Mouse (Mus musculus): ENCODE measurements around the gene Erc2. TPM values are rescaled to one million over a fixed set of nuclear protein-coding genes. Genes with fewer than 3 reads are reported as not detected.
A peak's percentile ranks its signal among the peaks of the same experiment; 100 is the strongest.

Gene Erc2
- polyA plus RNA-seq, 1 experiment from 2014 or later, result 12.7 TPM

DNA sequence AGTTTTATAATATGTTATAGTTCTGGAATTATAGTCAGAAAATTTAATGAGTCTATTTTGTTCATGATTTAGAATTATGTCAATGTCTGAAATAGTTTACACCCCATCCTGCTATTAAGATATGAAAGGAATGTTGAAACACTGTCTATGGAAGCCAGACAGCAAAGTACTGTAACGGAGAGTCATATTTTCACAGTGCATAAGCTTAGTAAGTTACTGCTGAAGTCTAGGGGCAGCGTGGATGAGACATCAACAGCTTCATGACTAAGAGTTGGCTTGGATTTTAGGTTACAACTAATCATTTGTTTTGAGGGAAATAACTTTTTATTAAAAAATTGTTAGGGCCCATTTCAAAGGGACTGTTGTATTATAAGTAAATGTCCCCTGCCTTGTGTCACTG lies 412.8 kb downstream of the Erc2 start:
- WGBS, result 86% methylated on average over 2 of the region's 2 CpGs
- H3K36me3 ChIP-seq (ENCODE audit: control insufficient read depth, insufficient read depth, low read length), result no peaks in the 10 kb centered on the region
- H3K4me1 ChIP-seq (replicated peaks; ENCODE audit: control insufficient read depth, insufficient read depth, low read length), result no peaks in the 10 kb centered on the region
- DNase-seq (ENCODE audit: low spot score) (no peak), ATAC-seq (replicated peaks; ENCODE audit: low FRiP score) (no peak)
- no peak overlapping the region for H3K4me3 ChIP-seq (ENCODE audit: low read depth, low read length)
- no peak overlapping the region for H3K27ac ChIP-seq (ENCODE audit: low read depth, low read length)
- H3K27me3 ChIP-seq (ENCODE audit: control insufficient read depth, insufficient read depth, low read length), result no peaks in the 10 kb centered on the region
- no peaks in the 10 kb centered on the region for H3K9me3 ChIP-seq (ENCODE audit: control insufficient read depth, low read length)
- no peak overlapping the region for H3K9ac ChIP-seq (ENCODE audit: low read length)
- H3K4me2 ChIP-seq (ENCODE audit: low read depth, low read length, severe bottlenecking), result no peak overlapping the region

DNA sequence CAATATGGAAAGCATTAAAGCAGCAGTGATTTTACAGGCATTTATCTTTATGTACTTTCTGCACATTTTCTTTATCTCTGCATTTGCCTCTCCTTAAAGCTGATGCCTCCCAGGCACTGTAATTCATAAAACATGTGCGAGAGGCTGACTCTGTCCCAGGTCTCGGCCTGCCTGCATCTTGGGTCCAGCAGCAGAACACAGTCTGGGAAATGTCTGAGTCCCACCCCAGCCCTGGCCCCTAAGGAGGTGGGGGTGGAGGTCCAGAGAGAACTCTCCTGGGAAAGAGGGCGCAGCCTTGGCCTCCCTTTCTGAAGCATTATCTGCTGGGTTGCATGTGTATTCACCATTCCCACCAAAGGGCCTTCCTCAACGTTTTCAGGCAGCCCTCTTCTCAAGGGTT lies 420.9 kb downstream of the Erc2 start:
- 71% methylated on average over 4 of the region's 4 CpGs for WGBS
- Histone ChIP-seq H3K27me3 (ENCODE audit: control insufficient read depth, insufficient read depth, low read length) (no peaks in the 10 kb centered on the region), H3K4me3 (ENCODE audit: low read depth, low read length) (no peak overlapping the region), H3K4me2 (ENCODE audit: low read depth, low read length, severe bottlenecking) (no peak overlapping the region), H3K9me3 (ENCODE audit: control insufficient read depth, low read length) (no peaks in the 10 kb centered on the region), H3K4me1 (replicated peaks; ENCODE audit: control insufficient read depth, insufficient read depth, low read length) (no peaks in the 10 kb centered on the region; the same call in 1 of the 2 replicates), H3K36me3 (ENCODE audit: control insufficient read depth, insufficient read depth, low read length) (no peaks in the 10 kb centered on the region), H3K27ac (ENCODE audit: low read depth, low read length) (no peak overlapping the region), H3K9ac (ENCODE audit: low read length) (no peak overlapping the region)
- no peak for DNase-seq (ENCODE audit: low spot score)
- ATAC-seq (replicated peaks; ENCODE audit: low FRiP score), result no peak

DNA sequence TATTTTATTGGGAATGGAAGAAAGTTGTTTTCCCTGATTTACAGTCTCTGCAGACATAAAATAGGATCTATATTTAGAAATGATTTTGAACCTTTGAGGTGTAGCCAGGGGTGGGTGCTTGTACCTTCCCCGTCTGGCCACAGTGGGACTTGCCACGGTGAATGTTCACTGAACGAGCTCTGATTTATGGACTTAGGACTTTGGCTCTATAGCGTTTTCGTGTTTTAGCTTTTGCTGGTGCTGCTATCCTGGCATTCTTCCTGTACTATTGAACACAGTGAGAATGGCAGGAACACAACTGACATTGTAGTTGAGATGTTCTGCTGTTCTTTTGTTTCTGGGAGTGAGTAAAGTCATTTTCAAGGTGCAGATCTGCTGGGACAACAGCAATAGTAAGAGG lies 429.4 kb downstream of the Erc2 start:
- H3K27ac ChIP-seq (ENCODE audit: low read depth, low read length), result no peak overlapping the region
- no peaks in the 10 kb centered on the region for H3K36me3 ChIP-seq (ENCODE audit: control insufficient read depth, insufficient read depth, low read length)
- H3K27me3 ChIP-seq (ENCODE audit: control insufficient read depth, insufficient read depth, low read length), result no peaks in the 10 kb centered on the region
- DNase-seq (ENCODE audit: low spot score) (no peak), ATAC-seq (replicated peaks; ENCODE audit: low FRiP score) (no peak)
- 90% methylated on average over 5 of the region's 5 CpGs for WGBS
- no peak overlapping the region for H3K9ac ChIP-seq (ENCODE audit: low read length)
- H3K4me1 ChIP-seq (replicated peaks; ENCODE audit: control insufficient read depth, insufficient read depth, low read length), result no peaks in the 10 kb centered on the region
- no peak overlapping the region for H3K4me2 ChIP-seq (ENCODE audit: low read depth, low read length, severe bottlenecking)
- no peak overlapping the region for H3K4me3 ChIP-seq (ENCODE audit: low read depth, low read length)
- no peaks in the 10 kb centered on the region for H3K9me3 ChIP-seq (ENCODE audit: control insufficient read depth, low read length)

DNA sequence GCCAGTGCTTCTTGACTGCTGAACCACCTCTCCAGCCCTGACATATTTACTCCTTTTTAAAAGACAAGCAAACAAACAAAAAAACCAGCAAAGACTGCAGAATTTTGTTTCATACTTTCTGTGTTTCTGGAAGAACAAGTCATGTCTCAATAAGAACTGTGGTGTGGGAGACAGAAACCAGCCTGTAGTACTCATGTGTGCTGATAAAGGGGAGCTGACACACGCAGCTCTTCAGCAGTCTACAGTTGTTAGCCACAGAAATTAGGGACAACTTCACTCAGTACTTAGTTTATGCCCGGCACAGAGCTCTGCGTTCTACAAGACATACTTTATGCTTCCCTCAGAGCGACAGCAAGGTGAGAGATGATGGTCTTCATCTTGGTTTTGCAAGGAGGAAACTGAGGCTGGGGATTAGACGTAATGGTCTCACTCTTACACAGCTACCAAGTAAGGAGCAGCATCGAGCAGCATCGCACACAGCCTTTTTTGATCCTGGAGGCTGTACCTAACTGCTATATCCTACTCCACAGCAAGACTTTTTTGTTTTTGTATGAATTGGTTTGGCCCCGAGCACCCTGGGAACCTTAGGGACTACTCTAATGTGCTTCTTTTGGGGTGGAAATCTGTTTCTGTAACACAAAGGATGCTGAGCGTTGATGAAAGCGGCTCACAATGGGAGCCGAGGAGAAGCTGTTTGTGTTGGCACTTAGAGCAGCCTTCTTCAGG lies 435.1 kb downstream of the Erc2 start:
- peaks cover 9% of the 10 kb centered on the region; the same call in 1 of the 2 replicates for H3K4me1 ChIP-seq (replicated peaks; ENCODE audit: control insufficient read depth, insufficient read depth, low read length)
- H3K9me3 ChIP-seq (ENCODE audit: control insufficient read depth, low read length), result no peaks in the 10 kb centered on the region
- no peak for DNase-seq (ENCODE audit: low spot score)
- H3K36me3 ChIP-seq (ENCODE audit: control insufficient read depth, insufficient read depth, low read length), result no peaks in the 10 kb centered on the region
- no peak overlapping the region; the same call in 1 of the 2 replicates for H3K9ac ChIP-seq (ENCODE audit: low read length)
- H3K27ac ChIP-seq (ENCODE audit: low read depth, low read length), result no peak overlapping the region
- no peak overlapping the region for H3K4me3 ChIP-seq (ENCODE audit: low read depth, low read length)
- ATAC-seq (replicated peaks; ENCODE audit: low FRiP score), result no peak
- WGBS, result 31% methylated on average over 11 of the region's 11 CpGs
- peak overlapping the region; percentile 15; the same call in 1 of the 2 replicates for H3K4me2 ChIP-seq (ENCODE audit: low read depth, low read length, severe bottlenecking)
- H3K27me3 ChIP-seq (ENCODE audit: control insufficient read depth, insufficient read depth, low read length), result no peaks in the 10 kb centered on the region

DNA sequence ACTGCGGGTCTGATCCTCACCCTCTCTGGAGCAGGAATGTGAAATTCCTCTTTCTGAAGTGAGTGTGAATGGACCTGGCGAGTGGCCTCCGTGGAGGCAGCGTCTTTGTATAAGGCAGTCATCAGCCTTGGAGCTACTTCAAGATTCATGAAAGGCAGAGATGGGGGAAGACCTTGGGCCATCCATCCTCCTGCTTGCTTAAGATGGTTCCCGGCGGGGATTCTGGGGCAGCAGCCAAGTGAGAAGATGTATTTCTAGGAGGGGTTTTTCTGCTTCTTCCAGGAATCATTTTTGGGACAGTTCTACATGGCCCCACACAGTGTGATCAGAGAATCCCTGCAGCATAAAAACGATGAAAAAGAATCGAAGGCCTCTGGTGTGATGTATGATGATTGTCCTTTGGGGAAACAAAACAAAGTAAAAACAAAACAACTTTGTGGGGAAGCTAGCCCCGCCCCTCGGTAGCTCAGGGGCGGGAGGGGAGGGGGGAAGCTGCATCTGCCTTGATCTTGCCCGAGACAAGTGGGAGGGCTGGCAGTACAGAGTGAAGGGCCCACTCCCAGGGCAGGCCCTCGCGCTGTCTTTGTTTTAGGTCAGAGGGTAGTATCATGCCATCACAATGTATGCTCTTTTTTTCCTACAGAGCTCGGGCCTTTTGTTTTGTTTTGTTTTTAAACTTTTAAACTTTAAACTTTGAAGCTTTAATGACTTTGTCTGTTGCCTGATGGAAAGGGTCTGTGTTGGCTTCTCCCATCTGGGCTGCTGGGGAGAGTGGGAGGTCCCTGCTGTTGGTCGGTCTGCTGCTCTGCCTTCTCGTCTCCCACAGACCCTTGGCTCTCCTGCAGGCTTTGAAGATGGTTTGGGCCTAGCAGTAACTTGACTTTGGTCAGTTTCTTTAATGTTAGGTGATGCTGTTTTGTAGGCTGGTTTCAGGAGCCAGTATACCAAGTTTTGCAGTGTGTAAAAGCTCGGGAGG lies 435.9 kb downstream of the Erc2 start:
- Histone ChIP-seq H3K4me1 (replicated peaks; ENCODE audit: control insufficient read depth, insufficient read depth, low read length) (peaks cover 9% of the 10 kb centered on the region; the same call in 1 of the 2 replicates), H3K9me3 (ENCODE audit: control insufficient read depth, low read length) (no peaks in the 10 kb centered on the region), H3K4me2 (ENCODE audit: low read depth, low read length, severe bottlenecking) (peak overlapping the region; percentile 15; the same call in 1 of the 2 replicates), H3K27ac (ENCODE audit: low read depth, low read length) (no peak overlapping the region), H3K36me3 (ENCODE audit: control insufficient read depth, insufficient read depth, low read length) (no peaks in the 10 kb centered on the region), H3K9ac (ENCODE audit: low read length) (peak overlapping the region; percentile 23; the same call in 1 of the 2 replicates), H3K4me3 (ENCODE audit: low read depth, low read length) (no peak overlapping the region), H3K27me3 (ENCODE audit: control insufficient read depth, insufficient read depth, low read length) (no peaks in the 10 kb centered on the region)
- peak; percentile 62 for DNase-seq (ENCODE audit: low spot score)
- 12% methylated on average over 18 of the region's 18 CpGs for WGBS
- peak; percentile 87 for ATAC-seq (replicated peaks; ENCODE audit: low FRiP score)

DNA sequence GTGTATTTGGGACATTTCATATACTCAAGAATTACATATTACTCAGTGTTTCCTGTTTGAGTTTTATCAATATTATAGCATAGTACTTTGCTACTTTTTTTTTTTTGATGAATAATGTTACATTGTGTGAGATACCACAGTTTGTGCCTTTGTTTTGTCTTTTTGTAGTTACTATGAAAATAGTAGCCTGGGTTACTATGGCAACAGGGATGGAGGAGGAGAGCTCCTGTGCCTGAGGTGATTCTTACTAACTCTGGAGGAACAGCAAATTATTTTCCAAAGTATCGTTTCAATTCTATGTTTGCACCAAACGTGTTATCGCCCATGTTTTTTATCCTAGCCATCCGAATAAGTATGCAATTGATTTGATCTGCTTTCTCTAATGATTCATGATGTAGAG lies 438.7 kb downstream of the Erc2 start:
- H3K36me3 ChIP-seq (ENCODE audit: control insufficient read depth, insufficient read depth, low read length), result no peaks in the 10 kb centered on the region
- H3K4me3 ChIP-seq (ENCODE audit: low read depth, low read length), result no peak overlapping the region
- WGBS, result 79% methylated on average over 4 of the region's 4 CpGs
- no peak overlapping the region for H3K27ac ChIP-seq (ENCODE audit: low read depth, low read length)
- H3K9me3 ChIP-seq (ENCODE audit: control insufficient read depth, low read length), result no peaks in the 10 kb centered on the region
- no peaks in the 10 kb centered on the region for H3K27me3 ChIP-seq (ENCODE audit: control insufficient read depth, insufficient read depth, low read length)
- DNase-seq (ENCODE audit: low spot score) (no peak), ATAC-seq (replicated peaks; ENCODE audit: low FRiP score) (no peak)
- no peak overlapping the region for H3K9ac ChIP-seq (ENCODE audit: low read length)
- peaks cover 9% of the 10 kb centered on the region; the same call in 1 of the 2 replicates for H3K4me1 ChIP-seq (replicated peaks; ENCODE audit: control insufficient read depth, insufficient read depth, low read length)
- no peak overlapping the region for H3K4me2 ChIP-seq (ENCODE audit: low read depth, low read length, severe bottlenecking)

DNA sequence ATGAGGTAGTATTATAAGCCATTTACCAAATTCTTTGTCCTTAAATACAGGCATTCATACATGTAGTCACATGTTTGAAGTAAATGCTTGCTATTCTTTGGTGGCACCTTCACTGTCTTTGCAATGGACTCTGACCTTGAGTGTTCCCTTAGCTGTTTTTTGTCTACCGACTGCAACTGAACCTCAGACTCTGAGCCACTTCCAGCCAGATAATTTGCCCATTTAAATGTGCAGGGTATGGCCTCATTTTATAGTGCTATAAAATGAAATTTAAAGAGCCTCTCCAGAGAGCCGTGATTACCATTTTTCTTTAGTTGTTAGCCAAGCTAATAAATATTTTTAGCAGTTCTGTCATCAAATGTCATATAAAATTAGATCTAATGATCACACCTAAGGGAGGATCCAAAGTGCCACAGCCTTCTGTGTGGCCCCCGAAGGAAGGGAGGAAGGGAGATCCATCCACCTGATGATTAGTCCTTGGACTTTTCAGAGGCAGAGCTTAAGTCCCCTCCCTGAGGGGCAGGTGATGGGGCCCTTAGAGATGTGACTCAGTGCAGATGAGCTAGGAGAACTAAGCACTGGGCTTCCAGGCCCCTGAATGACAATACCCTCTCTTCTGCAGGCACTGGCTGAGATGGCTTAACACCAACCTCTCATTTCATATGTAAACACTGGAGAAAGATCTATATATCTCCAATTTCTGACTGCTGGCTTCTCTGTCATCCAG lies 439.6 kb downstream of the Erc2 start:
- 81% methylated on average over 3 of the region's 3 CpGs for WGBS
- no peak for ATAC-seq (replicated peaks; ENCODE audit: low FRiP score)
- H3K36me3 ChIP-seq (ENCODE audit: control insufficient read depth, insufficient read depth, low read length), result no peaks in the 10 kb centered on the region
- no peaks in the 10 kb centered on the region for H3K9me3 ChIP-seq (ENCODE audit: control insufficient read depth, low read length)
- no peak for DNase-seq (ENCODE audit: low spot score)
- H3K27ac ChIP-seq (ENCODE audit: low read depth, low read length), result no peak overlapping the region
- peaks cover 9% of the 10 kb centered on the region; the same call in 1 of the 2 replicates for H3K4me1 ChIP-seq (replicated peaks; ENCODE audit: control insufficient read depth, insufficient read depth, low read length)
- no peak overlapping the region for H3K4me3 ChIP-seq (ENCODE audit: low read depth, low read length)
- H3K9ac ChIP-seq (ENCODE audit: low read length), result no peak overlapping the region
- H3K27me3 ChIP-seq (ENCODE audit: control insufficient read depth, insufficient read depth, low read length), result no peaks in the 10 kb centered on the region
- no peak overlapping the region for H3K4me2 ChIP-seq (ENCODE audit: low read depth, low read length, severe bottlenecking)

DNA sequence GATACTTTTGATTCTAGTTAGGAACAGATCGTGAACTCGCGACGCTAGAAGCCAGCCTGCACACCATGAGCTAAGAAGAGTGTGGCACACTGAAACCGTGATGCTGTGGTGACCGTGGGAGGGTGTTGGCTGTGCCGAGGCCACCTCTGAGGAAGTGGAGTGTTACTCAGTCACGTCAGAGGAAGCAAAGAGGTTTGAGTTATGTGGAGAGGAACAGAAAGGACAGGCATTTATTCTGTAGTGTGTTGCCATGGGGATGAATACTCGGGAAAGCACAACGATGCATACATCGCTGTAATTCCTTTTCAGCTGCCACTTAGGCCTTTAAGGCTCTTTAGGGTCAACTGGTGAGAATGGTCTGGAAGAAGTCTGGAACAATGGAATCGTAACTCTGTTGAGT lies 445.8 kb downstream of the Erc2 start:
- Histone ChIP-seq H3K4me1 (replicated peaks; ENCODE audit: control insufficient read depth, insufficient read depth, low read length) (peaks cover 5% of the 10 kb centered on the region; the same call in 1 of the 2 replicates), H3K27me3 (ENCODE audit: control insufficient read depth, insufficient read depth, low read length) (no peaks in the 10 kb centered on the region), H3K9ac (ENCODE audit: low read length) (no peak overlapping the region), H3K9me3 (ENCODE audit: control insufficient read depth, low read length) (no peaks in the 10 kb centered on the region), H3K36me3 (ENCODE audit: control insufficient read depth, insufficient read depth, low read length) (no peaks in the 10 kb centered on the region), H3K27ac (ENCODE audit: low read depth, low read length) (no peak overlapping the region), H3K4me2 (ENCODE audit: low read depth, low read length, severe bottlenecking) (no peak overlapping the region), H3K4me3 (ENCODE audit: low read depth, low read length) (no peak overlapping the region)
- 50% methylated on average over 12 of the region's 12 CpGs for WGBS
- DNase-seq (ENCODE audit: low spot score) (no peak), ATAC-seq (replicated peaks; ENCODE audit: low FRiP score) (no peak)
